Mouse (Mus musculus) urinary bladder, adult 2 months (tissue): ENCODE data around the gene Frem1. TPM values are rescaled to one million over a fixed set of nuclear protein-coding genes. Genes with fewer than 3 reads are reported as not detected.

Source experiments
- DNase-seq: peaks from one replicate; pipeline ENCODE4 v3.0.0; 2022; ENCODE audit warnings: low spot score
- polyA plus RNA-seq: library from polyadenylated mRNA; depleted of rRNA; stranded (reverse); fragments of >200 nt; gene quantifications from 2 replicates; pipeline ENCODE4 v1.2.3, GENCODE M21; 2012; rRNA removed

Frem1 gene
- polyA plus RNA-seq, result 5.7 TPM in 2 replicates

DNA sequence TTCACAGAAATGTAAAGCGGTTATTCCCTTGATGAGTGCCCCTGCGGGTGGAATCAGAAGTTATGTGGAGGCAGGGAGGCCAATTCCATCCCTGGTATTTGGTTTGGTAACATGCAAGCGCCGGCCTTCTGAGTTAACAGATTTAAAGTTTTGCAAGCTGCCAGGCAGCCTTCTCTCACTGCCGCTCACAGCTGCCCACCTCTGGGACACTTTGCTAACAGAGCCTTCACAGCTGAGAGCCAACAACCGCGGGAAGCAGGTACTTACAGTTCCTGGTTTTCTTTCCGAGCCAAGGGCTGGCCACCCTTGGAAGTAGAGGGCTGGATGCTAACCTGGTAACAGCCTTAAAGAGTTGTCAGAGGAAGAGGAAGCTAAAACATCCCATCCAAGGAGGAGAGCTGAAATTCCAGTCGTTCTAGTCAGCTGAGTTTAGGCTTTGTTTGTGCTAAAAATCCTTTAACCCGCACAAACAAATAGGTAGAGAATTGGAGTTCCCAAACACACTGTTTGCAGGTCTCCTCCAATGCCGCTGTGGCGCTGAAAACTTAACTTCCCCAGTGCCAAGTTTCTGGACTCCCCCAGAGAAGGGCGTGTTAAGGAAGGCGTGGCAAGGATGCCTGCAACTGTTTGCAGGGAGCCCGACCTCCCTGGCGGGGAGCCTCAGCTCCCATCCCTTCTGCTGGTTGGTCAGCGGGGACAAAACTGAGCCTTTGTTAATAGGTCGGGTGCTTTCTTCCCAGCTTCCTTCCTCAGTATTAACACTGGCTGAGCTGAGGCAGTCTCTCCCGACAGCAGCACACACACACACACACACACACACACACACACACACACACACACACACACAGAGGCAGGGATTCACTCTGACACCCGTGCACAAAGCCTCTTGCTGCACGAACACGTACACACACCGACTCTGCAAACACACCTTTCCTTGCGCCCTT lies at the start of gene Frem1:
Gene Frem1, minus strand, starts transcription at position 706 of the 944 bp plus-strand sequence.
- no peak for DNase-seq

DNA sequence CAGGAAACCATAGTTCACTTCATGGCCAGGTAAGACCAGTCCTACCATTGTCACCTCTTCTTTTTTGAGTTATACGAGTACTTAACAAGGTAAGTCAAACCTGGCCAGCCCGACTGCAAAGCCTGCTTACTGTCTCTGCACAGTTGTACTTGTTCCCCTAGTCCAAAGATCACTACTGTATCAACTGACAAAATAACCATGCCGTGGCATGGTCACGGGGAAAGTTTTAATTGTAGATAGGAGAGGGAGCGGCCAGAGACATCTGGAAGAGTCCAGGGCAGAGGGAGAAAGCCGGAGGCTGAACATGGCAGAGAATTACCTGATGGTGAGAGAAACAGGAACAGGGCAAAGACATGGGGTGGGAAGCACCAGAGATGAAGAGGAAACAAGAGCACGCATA lies 46.9 kb upstream of the Frem1 start:
- DNase-seq, result no peak

DNA sequence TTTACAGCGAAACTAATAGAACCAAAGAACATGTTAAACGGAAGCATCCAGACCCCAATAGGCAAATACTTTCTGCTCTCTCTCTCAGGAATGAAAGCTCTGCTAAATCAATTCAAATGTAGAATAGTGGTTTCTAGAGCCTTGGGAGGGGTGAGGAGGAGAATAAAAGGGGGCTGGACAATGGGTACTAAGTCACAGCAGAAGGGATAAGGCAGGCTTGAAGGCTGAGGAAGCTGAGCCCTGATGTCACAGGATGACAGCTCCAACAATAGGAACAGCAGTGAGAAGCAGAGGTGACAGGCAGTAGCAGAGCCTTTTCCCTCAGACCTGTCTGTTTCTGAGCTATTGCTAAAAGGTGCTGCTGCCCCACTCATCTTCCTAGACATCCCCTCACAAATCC lies 41.8 kb upstream of the Frem1 start:
- no peak for DNase-seq

DNA sequence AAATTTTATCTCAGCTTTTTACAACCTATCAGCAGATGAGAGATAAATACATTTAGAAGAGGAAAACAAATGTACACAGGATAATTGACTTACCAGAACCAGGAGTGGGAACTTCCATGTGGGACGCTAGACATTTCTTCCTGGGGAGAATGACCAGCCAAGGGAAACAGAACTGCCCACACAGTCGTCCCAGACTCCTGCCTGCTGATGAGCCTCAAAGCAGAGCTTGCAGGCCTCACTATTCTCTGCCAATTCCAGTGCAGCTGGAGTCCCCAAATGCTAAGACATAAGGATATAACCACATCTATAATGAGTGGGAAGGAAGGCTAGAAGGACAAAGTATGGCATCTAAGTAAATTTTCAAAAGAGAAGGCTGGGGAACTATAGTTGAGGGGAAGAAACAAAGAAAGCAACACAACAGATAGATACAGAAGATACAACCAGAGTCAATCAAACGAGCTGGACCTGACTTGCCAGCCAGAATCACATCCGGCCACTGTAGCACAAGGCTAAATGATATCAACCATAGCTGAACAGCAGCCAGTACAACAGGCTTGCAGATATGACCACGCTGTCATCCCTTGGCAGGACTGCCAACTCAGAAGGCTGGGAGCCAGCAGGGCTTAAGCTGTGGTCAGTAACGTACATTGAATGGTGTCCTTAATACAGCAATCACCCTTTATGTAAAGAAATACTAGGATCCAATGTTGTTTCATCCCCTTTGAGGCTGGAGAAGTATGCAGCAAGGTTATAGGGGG lies 38.7 kb upstream of the Frem1 start:
- DNase-seq, result no peak

DNA sequence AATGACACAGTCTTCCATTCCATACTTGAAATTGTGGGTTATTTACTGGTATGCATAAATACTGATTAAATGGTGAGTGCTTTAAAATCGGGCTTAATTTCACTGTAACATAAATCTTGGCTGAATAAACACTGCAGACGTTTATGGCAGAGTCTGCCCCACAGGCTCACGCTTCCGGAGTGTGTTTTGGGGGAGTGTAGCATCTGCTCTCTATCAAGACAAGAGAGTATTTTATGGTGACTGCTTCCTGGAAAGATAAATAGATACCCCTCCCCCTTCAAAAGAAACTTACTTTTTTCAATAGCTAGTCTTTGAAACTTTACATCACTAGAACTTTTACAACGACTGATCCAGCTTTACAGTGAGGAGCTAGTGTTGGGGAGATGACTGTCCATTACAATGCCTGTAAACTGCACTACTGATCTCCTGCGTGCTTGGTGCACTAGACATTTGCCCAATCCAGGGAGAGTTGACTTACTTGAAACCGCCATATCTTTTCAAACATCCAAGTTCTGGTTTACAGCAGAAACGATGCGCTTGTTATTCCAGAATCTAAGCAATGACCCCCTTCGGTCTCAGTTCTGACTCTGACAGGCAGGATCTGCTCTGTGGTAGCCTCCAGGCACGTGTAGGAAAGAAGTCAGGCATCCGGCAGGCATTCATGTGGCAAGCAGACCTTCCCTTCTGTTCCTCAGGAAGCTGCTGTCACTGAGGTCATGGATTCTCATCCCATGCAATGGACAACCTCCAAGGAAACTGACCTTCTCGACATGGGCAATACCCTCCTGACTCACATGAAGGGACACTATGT lies 28.4 kb upstream of the Frem1 start:
- DNase-seq, result no peak

DNA sequence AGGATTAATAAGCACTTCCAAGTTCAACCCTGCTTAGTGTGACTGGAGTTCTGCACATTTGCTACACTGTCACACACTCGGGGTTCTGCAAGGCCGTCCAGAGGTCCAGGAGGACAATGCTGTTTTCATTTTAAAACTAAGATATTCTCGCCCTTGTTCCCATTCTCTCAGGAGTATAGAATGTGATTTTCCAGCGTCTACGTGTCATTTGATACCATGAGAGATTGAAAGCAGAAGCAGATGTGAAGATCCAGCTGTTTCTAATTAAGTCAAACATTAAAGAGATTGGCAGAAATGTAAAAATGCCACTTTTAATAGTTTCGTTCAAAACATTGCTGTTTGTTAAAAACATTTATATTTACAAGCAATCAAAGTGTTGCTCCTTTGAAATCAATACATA lies 12.1 kb upstream of the Frem1 start:
- no peak for DNase-seq

- no peak for DNase-seq
These were observed 9.4 kb upstream of the Frem1 start for GRCm38 (mm10) chr4:83061564-83061963.

DNA sequence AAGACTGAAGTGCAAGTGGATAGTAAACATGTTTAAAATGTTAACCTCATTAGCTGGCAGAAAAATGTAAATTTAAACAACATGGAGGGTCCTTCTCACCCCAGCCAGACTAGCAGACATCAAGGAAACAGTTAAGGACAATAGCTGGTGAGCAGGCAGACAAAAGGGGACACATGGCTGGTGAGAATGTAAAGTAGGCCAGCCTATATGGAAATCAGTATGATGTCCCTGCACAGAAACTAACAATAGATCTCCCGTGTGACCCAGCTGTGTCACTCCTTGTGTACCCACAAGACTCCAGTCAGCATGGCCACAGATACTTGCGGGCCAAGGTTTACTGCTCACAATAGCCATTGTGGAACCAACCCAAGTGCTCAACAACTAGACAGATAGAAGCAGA lies 6.5 kb upstream of the Frem1 start:
- DNase-seq, result no peak

DNA sequence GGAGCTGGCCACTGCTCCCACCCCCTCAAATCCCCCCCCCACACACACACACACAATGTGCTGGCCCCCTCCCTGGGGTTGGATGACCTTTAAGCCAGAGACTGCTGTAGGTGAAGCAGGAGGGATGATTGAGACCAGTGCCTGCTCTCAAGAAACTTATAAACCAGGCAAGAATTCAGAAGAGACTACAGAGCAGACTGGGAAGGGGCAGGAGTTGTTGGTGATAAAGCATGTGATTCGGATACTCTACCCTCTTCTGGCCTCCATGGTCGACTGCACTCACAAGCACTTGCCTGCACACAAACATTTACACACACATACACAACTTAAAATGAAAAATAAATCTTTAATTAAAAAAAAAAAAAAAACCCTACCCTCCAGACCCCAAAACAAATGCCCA lies 6.0 kb upstream of the Frem1 start:
- no peak for DNase-seq

DNA sequence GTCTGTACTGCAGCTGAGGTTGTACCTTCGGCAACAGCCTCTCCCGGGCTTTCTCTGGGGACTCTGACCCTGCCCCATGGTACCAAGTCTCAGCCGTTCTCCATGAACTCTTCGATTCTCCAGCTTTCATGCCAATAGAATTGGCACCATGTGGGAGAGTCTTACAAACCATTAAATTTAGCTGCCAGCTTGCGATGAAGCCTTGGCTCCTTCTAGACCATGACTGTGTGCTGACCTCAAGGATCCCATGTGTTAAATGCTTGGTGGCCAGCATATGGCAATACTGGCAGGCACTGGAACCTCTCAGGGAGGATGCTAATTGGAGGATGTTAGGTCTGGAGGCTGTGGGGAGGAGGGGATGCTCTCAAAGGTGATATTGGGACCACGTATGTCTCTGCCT lies 4.4 kb upstream of the Frem1 start:
- no peak for DNase-seq

GRCm38 (mm10) chr4:83055444-83055843 lies 3.3 kb upstream of the Frem1 start:
- DNase-seq, result no peak

DNA sequence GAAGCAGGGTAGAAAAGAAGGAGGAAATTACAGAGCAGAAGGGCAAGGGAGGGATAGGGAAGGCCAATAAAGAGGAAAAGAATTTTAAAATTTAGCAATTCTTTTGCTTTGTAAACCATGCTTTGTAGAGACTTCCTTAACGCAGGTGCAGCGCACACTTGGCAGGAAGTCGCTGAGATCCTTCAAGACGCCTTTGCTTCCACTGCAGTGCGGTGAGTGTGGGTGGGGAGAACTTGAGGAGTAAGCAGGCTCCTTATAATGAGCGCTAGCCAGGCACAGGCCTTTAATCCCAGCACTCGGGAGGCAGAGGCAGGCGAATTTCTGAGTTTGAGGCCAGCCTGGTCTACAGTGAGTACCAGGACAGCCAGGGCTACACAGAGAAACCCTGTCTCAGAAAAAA lies 1.1 kb upstream of the Frem1 start:
- no peak for DNase-seq

- no peak for DNase-seq
These were observed 963 bp downstream of the Frem1 start for GRCm38 (mm10) chr4:83051176-83051575.

DNA sequence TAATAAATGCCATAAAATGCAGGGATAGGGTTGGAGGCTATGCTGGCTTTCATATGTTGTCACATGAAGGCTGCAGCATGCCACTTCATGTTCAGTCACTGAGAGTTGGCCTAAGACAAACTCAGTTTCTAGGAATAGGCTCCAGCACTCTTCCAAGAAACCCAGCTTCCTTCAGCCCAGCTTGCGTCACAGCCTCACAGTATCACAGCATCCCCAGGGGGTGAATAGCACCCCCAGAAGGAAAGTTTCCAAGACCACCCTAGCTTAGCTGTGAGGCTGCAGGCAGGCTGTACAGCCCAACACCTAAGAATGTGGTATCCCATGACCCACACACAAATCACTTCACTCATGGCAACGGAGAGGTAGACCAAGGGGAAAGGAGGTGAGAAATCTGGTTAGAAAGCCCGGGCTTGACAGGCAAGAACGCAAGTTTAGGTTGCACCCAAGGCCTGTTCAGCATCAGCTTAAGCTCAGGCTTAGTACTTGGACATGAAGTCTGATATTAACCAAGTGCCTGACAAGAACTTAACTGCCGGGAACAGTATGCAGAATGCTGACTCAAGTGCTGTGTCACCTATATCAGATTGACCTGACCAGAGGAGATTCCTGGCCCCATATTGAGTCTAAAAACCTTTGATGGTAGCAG lies 1.9 kb downstream of the Frem1 start:
- no peak for DNase-seq

- DNase-seq, result no peak
These were observed 2.9 kb downstream of the Frem1 start for GRCm38 (mm10) chr4:83049288-83049687.

- DNase-seq, result no peak
These were observed 3.6 kb downstream of the Frem1 start for GRCm38 (mm10) chr4:83048561-83048960.

DNA sequence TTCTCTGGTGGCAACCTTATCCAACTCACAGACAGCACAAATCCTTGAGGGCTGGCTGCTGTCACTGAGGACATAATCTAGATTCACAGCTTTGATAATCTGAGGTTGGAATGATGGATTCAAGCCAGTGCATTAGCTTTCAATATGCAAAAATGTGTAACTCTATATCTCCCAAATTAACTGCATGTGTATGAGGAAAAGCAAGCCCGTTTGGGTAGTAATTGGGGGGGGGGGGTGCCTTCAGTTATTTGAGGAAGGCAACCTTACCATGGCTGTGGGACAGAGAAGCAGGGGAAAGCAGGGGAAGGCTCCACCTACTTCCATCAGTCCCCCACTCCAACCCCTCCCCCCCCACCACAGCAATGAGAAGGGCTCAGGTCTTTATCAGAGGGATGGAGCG lies 5.3 kb downstream of the Frem1 start:
- no peak for DNase-seq

GRCm38 (mm10) chr4:83046069-83046468 lies 6.1 kb downstream of the Frem1 start:
- DNase-seq, result no peak

GRCm38 (mm10) chr4:83045266-83045665 lies 6.9 kb downstream of the Frem1 start:
- DNase-seq, result no peak

DNA sequence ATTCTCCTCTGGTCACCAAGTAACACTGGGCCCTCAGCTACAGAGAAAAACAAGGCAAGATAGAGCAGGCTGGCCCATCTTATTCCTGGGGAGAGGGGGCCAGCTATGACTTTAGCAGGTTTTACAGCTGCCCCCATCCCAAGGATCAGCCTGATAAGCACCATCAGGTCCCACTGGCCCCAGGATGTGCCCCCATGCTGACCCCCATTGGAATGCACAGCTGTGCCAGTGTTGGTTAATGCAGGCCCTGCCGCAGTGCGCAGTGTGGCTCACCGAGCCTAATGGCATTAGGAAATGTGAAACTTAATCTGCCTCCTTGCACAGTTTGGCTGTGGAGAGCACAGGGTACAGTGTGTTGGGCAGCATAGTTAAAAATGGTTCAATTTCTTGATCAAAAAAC lies 11.4 kb downstream of the Frem1 start:
- DNase-seq, result no peak

- DNase-seq, result no peak
These were observed 19.4 kb downstream of the Frem1 start for GRCm38 (mm10) chr4:83032780-83033179.

DNA sequence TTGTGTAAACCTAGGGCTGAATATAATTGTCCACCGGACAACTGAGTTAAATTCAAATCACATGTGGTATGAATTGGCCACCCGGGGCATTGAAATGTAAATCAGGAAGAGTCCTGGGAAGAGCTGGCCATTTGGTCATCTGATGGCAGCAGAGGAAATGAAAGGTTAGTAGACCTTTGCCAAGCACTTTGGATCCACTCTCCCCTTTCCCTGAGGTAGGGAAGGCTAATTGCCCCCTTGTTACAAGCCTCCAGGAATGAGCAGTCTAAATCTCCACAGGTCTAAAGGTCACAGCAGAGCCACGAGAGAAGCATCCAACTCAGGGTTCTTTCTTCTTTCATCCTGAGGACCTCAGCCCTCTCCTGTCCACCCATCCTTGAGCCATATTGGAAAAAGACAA lies 20.5 kb downstream of the Frem1 start:
- no peak for DNase-seq
